Mouse (Mus musculus) ES-Bruce4 (cell line): ENCODE measurements around the gene Ptpro.

Experiments
- CTCF ChIP-seq: IDR thresholded peaks from one replicate; pipeline ENCODE4 v1.8.1; 2011; ENCODE audit warnings: low read depth, low read length
- EP300 ChIP-seq: IDR thresholded peaks from 2 replicates; pipeline ENCODE4 v1.6.1; 2011; ENCODE audit warnings: low read depth, low read length; ENCODE audit not compliant: insufficient read depth

DNA sequence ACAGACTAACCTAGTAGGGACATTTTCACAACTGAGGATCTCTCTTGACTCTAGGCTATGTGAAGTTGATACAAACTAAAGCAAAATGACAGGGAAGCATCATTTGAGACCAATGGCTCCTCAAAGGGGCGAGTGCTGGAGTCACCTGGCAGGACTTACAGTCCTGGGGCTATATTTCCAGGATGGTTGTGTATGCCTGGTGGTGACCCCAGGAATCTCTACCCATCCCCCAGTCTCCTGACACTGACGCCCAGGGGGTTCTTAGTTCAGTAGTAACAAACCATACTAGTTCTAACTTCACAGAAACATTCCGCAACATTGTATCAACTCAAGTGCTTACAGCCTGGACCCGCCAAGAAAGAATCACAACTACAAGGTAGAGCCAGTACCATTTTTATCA is 49.5 kb upstream of the Ptpro start:
- TF ChIP-seq CTCF (no peak), EP300 (no peak)
